Mouse (Mus musculus) kidney, postnatal 4 days (tissue): Measurements from ENCODE around the gene Pbld2.
"Not testable (repeated sequence)": the region's sequence is repeated elsewhere in the genome, so short reads cannot be mapped to it uniquely, and the experiment has no call there.

Experiments
- DNase-seq, 2 experiments: peaks; one replicate each; pipeline ENCODE4 v3.0.0; 2021; ENCODE audit warnings: mixed read lengths in 2 of 2

Pbld2 gene

DNA sequence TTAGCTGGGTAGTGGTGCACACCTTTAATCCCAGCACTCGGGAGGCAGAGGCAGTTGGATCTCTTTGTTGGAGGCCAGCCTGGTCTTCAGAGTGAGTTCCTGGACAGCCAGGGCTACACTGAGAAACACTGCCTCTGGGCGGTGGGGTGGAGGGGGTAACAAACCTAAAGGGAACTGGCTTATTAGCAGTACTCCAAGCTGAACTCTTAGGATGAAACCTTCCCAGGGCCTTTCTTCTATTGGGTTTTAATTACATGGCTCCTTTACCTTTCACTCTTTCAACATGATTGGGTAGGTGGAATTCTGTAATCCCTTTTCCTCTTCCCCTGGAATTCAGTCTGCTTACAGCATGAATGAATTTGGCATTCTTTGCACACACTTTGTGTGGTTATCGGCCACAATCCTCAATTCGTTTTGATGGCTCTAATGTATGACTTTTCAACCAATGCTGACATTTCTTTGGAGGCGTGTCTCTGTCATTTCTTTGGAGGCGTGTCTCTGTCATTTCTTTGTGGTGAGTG, 1.4 kb downstream of the Pbld2 start:
- peak; percentile 35 to 51 for DNase-seq

DNA sequence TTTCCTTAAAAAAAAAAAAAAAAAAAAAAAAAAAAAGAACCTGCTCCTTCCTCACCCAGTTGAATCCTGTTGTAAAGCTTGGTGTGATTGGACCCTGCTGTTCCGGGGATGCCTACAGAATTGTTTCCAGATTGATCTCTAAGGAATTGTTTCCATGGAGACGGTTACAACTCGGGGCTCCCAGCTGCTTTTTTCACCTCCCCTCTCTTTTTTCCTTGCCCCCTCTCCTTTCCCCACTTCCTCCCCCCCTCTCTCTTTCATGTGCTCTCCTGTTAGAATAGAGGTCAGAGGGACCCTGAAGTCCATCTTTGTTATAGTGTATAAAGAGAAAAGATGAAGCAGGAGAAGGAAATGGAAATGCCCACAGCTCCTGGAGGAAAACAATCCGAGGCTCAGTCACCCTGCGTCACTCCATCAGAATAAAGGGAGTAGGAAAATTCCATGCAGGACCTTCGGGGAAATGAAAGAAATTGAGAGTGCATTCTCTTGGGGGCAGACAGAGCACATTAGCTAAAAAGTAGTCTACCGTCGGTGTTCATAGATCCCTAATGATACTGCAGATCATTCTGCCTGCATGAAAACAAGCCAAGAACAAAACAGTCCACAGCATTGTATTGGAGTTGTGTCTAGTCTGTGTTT, 2.2 kb downstream of the Pbld2 start:
- DNase-seq, result no peak

DNA sequence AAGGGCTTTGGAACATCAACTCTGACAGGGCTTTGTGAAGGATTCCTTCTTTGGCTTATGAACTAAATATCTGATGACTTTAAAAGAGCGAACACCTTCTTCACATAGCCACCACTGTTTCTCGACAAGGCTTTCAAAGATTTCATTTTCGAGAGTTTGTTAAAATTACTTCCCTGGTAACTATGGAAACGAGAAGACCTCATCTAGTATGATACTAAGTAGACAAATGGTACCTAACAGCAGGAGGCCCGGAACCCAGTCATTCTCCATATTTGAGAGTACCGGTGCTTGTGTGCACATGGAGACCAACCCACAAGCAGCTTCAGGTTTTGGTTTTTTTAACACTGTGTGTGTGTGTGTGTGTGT, 2.7 kb downstream of the Pbld2 start:
- DNase-seq, result no peak

DNA sequence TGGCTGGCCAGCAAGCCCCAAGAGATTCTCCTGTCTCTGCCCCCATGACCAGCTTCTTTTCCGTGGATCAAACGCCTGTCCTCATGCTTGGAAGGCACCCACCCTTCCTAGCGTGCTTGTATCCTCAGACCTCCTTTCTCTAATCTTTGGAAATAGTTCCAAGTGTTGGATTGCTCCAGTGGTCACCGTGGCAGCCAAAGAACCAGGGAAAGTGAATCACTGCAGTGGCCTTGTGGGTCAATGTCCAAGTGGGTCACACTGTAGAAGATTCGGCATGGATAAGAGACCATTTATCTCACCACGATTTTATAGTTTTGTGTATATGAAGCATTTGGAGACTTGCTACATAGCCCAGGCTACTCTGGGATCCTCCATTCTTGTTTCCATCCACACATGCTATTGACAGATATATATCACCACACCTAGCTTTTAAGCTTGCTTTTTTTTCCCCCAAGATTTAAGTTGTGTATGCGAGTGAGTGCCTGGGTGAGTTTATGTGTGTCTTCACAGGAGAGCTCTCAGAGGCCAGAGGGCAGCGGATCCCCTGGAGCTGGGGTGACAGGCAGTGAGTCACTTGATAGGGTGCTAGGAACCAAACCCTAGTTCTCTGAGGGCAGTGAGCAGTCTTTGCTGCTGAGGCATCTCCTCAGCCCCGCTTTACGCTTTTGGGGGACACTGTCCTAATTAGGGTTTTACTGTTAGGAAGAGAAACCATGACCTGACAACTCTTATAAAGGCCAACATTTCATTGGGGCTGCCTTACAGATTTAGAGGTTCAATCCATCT, 3.5 kb downstream of the Pbld2 start:
- DNase-seq, result no peak

DNA sequence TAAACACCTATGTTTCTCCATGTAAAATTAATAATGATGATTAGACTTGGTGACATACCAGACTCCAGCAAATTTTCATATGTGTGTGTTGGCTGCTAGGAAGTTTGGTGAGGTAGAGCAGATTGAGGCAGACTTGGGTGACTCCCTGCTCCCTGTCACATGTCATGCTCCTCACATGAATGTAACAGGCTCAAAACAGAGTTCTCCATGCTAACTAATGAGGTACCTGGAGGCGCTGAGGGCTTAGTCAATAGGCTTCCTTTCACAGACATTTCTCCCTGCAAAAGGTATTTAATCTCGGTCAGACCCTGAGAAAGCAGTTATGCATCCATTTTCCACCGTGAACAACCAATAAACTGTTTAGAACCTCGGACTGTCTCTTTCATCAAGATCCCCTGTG, 4.3 kb downstream of the Pbld2 start:
- DNase-seq, result no peak

DNA sequence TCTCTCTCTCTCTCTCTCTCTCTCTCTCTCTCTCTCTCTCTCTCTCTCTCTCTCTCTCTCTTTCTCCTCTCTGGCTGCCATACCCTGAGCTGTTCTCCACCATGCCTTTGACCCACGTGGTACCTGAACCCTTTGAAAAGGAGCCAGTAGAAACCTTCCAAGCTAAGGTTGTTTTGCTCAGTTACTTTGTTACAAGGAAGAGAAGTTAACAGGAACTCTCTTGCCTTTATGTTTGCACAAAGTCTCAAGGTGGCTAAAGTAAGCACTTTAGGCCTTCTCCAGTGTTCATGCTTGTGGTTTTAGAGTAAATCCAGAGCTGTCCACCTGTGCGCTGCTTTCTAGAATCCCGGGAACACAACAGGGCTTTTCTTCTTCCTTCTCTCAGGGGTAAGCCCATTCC, 8.2 kb downstream of the Pbld2 start:
- DNase-seq, result no peak

DNA sequence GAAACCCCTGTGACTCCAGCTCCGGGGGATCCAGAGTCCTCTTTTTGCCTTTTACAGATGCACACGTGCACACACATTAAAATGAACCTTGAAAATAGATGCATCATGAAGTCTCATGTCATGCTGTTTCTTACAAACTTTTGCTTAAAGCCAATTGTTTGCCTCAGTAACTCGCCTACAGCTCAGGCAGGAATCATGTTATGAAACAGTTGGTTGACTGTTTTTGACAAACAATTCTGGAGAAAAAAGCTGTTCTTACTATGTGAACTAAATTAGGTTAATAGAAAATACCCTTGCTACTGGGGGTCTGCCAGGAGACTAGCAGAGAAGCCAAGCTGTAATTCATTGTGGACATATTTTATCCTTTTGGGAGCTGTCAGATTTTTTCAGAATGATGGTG, 8.8 kb downstream of the Pbld2 start:
- no peak for DNase-seq

DNA sequence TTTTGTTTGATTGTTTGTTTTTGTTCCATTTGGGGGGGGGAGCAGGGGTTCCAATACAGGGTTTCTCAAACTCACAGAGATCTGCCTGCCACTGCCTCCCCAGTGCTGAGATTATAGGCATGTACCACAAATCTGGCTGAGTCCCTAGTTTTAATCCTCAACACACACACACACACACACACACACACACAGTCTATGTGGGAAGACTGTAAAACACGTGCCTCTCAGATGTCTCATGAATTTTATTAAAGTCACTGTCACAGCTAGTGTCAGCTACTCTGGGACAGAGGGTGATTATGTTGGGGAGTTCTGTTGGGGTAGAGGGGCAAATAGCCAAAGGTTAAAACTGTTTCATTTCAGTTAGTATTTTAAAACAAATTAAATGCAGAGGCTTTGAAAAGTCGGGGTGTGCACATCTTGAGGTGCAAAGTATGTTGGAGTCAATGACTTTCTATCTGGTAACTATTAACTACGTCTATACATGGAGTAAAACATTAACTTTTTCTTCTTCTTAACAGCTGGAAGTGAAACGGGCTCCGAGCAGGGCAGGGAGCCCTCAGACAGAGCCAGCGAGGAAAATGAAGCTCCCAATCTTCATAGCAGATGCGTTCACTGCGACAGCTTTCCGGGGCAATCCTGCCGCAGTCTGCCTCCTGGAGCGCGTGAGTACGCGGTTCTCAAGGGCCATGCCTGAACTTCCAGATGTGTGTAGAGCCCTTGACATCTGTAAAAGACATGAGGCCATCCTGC, 14.6 kb downstream of the Pbld2 start:
- peak; percentile 26 to 47 for DNase-seq

DNA sequence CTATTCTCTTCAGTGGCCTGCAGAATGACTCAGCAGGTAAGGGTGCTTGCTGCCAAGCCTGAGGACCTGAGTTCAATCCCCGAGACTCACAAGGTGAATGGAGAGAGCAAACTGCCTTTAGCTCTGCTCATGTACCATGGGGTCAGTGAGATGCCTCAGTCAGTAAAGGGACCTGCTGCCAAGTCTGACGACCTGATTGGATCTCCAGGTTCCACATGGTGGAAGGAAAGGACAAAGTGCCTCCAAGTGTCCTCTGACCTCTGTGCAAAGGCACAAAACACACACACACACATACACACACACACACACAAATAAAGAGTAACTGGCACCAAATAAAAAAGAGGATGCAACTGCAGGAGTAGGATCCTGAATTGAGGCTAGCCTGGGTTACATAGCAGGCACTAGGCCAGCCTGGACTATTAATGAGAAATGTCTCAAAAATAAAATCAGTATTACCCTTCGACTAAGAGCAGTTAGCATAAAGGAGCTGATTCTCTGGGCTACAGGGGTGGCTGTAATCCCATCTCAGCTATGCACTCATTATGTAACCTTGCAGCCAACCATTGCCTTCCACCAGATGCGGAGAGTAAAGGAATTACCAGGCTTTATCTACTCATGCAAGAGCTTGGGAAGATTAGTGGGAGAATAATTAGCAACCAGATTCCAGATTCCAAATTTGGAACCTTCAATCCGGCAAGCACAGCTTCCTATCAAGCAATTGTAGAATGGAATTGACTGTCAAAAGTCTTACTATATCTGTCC, 15.9 kb downstream of the Pbld2 start:
- no peak for DNase-seq

DNA sequence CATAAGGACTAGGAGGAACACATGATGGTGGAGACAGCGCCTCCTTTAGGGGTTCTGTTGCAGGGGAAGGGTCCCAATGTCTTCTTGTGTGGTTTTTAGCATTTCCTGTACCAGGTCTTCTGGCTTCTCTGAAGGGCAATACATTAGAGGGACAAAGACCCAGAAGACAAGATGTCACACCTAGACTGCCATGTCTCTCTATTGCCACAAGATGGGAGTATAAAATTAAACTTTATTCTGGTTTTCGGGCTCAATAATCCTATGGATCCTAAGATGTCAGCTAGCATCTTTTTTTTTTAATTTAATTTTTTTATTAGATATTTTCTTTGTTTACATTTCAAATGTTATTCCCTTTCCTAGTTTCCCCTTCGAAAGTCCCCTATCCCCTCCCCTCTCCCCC, 19.0 kb downstream of the Pbld2 start:
- DNase-seq, result no peak

DNA sequence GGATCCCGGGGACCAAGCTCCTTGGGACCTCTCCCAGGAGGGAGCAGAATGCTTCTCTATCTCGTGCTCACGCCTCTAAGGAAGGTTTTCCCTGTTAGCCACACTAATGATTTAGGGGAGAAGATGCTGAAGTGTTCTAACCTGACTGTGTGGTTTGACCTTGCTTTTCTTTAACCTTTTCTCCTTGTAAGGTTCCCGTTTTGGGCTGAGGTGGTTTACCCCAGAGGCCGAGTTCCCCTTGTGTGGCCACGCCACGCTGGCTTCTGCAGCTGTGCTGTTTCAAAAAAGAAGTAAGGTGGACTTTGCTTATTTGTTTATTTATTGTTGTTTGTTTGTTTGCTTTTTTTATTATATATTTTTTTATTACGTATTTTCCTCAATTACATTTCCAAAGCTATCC, 23.6 kb downstream of the Pbld2 start:
- DNase-seq, result no peak

DNA sequence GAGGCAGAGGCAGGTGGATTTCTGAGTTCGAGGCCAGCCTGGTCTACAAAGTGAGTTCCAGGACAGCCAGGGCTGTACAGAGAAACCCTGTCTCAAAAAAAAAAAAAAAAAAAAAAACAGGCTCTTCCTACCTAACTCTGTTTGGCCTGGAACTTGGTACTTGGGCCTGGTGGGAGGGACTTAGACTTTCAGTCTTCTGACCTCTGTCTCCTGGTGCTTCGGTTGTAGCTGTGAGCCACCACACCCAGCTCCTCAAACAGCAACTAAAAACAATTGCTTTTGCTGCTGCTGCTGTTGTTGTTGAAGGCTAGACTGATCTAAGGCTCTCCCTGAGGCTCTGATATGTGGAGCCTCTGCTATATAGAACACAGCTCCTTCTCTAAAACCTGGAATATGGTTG, 25.0 kb downstream of the Pbld2 start:
- DNase-seq, result no peak

DNA sequence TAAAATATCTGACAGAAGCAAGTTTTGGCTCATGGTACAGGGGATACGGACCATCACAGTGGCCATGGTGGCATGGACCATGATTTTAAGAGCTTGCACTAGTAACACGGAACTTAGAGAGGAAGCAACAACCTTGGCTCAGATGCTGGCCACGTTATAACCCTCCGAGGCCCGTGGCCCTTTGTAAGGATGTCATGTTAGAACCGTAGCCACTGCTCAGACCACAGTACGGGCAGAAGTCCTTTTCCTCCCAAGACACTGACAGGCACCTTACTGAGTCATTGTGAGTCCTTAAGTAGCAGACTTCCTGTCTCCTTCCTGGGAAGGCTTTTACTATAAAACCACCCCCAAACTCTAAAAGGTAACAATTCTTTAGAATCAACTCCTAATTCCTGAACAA, 27.2 kb downstream of the Pbld2 start:
- no peak for DNase-seq

DNA sequence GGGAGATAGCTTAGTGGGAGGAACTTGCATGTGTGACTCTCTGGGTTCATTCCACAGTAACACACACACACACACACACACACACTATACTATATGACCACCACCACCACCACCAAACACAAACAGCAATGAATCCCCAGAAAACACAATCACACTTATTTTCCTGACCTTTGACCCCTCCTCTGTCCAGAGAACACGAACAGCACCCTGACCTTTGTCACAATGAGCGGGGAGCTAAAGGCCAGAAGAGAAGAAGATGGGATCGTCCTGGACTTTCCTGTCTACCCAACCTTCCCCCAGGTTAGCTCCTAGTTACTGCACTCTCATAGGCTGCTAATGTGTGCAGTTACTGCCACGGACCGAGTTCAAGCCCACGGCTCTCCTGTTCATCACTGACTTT, 27.9 kb downstream of the Pbld2 start:
- DNase-seq, result no peak

DNA sequence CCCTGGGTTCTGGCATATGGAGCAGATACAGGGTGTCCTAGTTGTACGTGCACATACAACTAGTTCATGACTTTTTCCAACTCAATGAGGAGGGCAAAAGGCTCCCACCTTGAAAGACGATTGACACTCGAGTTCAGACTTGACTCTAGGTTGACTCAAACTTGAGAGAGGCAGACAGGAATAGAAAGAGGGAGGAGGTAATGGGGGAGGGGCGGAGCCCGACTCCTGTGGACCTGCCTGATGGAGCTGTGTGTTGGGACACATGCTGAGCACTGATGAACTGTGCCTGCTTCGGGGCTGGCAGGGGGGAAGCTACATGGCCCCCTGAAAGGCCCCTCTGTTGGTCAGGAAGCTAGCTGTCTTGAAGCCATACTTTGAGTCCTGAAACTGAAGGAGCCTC, 28.9 kb downstream of the Pbld2 start:
- no peak for DNase-seq

DNA sequence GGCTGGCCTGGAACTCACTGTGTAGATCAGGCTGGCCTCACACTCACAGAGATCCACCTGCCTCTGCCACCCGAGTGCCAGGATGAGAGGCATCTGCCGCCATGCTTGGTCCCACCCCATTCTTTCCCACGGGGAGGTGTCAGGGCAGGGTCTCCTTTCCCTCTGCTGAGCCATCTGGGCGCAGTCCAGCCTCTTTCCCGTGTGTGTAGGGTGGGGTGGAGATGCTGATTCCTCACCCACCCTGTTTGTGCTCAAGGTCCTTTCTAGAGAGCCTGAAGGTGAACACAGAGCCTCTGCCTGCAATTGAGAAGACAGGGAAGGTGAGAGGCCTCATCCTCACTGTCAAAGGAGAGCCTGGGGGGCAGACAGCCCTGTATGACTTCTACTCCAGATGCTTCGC, 30.0 kb downstream of the Pbld2 start:
- not testable (repeated sequence) for DNase-seq

DNA sequence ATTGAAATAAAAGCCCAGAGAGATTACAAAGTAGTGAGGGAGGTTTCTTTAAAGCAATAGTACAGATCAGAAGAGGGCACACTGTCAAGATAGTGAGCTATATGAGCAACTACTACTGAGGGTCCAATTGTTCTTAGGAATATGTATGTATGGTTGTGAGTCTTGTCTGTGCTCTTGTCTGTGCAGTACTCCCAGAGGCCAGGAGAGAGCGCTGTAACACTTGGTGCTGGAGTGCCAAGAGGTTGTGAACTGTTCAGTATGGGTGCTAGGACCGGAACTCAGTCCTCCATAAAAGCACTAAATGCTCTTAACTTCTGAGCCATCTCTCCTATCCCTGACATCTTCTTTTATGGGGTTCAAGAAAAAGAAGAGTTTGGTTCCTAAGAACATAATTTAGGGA, 30.5 kb downstream of the Pbld2 start:
- no peak for DNase-seq

DNA sequence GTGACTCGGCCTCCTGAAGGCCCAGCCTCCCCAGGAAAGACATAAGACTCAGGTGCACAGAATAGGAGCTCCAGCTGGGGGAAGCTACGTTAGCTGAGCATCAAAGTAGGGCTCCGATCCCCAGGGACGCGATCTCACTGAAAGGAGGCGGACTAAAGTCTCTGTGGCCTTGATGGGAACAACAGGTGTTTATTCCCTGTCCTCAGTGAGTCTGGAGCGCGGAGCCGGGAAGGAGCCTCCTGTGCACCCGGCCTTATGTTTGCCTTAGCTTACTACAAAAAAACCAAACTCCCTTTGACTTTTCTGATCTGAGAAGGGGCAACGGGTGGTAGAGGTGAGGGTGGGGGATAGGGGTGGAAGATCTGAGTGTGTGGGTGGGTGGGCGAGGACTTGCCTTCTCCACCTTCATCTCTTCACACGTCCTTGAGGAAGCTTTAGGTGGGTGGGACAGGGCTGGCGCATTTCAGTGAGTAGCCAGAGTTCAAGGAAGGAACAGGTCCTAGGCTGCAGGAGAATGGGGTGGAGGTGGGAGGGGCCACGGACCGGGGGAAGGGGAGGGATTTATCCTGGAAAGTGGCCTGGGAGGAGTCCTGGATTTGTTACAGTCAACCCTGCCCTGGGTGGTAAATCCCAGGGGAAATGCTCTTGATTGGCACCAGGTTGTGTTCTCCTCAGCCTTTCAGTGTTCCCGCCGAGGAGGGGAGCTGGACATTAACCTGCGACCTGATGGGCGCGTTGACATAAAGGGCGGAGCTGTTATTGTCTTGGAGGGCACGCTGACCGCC, 33.0 kb downstream of the Pbld2 start:
- DNase-seq, result peak; percentile 53 to 61

DNA sequence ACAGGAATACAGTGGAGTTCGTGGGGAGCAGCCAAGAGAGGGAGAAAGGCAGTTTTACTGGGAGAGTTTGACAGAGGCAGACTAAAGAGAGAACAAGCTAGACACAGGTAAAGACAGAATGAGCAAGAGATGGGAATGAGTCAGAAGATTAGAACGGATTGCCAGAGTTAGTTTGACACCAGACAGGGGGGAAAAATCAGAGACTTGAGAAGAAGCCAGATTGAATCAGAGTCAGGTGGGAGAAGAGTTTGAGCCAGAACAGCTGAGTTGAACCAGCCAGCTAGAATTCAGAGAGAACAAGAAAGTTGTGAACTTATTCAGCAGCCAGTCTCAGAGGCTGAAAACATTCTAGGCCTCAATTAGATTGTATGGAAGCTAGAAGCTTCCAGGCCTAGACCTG, 35.7 kb downstream of the Pbld2 start, which contains the start of gene Pbld1:
Gene Pbld1 (plus strand): TSS at position 301 of the 400 bp plus-strand sequence.
- no peak for DNase-seq

DNA sequence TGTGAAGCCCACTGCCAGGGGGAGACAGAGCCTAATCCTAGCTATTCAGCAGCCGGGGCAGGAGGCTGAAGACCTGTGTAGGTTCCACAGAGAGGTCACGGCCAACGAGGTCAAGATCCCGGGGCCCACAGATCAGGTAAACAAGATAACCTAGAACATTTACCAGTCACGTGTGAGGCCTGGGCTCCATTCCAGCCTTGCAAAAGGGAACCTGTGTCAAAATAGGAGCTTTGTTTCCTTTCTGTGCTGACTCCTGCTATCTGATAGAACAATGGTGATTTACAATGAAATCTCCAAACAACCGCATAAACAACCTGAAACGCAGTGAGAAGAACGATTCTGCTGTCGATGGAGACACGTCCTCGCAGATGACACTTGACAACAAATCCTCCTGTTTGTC, 36.3 kb downstream of the Pbld2 start:
- peak; percentile 42 to 58 for DNase-seq

DNA sequence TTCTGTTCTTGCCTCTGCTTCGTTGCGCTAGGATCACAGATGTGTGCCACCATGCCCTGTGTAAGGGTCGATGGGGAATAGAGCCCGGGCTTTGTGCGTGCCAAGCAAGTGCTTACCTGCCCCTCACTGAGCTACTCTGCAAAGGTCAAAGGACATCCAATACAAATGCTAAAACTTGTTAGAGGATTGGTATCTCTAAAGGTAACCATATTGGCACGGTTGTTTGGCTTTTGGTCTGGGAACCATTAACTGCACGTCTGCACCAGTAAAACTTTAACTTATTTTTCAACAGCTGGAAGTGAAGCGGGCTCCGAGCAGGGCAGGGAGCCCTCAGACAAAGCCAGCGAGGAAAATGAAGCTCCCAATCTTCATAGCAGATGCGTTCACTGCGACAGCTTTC, 37.2 kb downstream of the Pbld2 start:
- peak in 1 of 2 experiments; percentile 38 for DNase-seq

DNA sequence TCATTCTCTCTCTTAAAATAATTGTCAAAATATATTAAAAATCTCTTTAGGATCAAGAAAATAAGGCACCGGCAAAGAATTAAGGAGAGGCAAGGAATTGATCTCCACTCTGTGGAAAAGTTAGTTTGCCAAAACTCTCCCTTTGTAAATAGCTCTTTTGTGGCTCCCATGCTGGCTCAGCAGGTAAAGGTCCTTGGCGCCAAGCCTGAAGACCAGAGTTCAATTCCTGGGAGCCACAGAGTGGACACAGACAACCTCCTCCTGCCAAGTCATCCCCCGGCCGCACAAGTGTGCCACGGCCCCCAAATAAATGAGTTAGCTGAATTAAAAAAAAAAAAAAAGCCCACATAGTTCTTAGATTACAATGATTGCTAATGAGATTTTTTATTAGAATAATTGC, 38.6 kb downstream of the Pbld2 start:
- no peak for DNase-seq
